Mouse (Mus musculus): ENCODE measurements around the gene Rabgap1l. TPM values are rescaled to one million over a fixed set of nuclear protein-coding genes. Genes with fewer than 3 reads are reported as not detected.

The Rabgap1l gene
- polyA plus RNA-seq, 1 experiment from 2014 or later = 27.6 TPM

DNA sequence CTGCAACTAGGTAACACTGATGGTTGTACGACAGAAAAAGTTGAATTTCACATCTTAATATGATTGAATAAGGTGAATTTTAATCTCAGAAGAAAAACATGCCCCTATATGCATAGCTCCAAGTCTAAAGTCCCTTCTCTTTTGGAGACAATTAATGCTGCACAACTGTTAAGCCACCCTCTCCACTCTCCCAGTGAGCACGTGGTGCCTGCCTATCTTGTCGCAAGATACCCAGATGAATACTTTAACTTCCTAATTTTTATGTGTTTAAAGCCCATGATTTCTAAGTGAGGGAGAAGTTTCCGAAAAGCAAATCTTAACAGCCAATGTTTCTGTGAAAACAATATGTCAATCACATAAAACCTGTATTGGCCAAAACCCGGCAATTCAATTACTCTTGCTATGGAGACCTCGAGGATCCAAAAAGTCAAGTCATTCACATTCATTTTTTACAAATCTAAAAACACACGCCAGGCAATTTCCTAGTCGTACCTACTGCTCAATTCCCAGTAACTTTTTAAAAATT lies 581.4 kb downstream of the Rabgap1l start:
- Histone ChIP-seq H3K27ac (ENCODE audit: low read length) (peak overlapping the region; percentile 97), H3K4me2 (ENCODE audit: low read depth, low read length) (peak overlapping the region; percentile 73), H3K36me3 (ENCODE audit: control insufficient read depth, insufficient read depth) (peaks cover 1% of the 10 kb centered on the region; the same call in 1 of the 2 replicates), H3K4me1 (ENCODE audit: control insufficient read depth, low read depth, low read length) (peaks cover 17% of the 10 kb centered on the region), H3K9me3 (replicated peaks; ENCODE audit: control insufficient read depth, low read length) (no peaks in the 10 kb centered on the region), H3K4me3 (ENCODE audit: low read depth, low read length) (peak overlapping the region; percentile 82), H3K9ac (ENCODE audit: low read depth, low read length) (peak overlapping the region; percentile 92), H3K27me3 (ENCODE audit: control insufficient read depth, insufficient read depth, low read depth, low read length) (no peaks in the 10 kb centered on the region)
- ATAC-seq (ENCODE audit: low read depth) = no peak
- under 1% methylated on average over 8 of the region's 8 CpGs for WGBS (ENCODE audit: insufficient replicate concordance)

DNA sequence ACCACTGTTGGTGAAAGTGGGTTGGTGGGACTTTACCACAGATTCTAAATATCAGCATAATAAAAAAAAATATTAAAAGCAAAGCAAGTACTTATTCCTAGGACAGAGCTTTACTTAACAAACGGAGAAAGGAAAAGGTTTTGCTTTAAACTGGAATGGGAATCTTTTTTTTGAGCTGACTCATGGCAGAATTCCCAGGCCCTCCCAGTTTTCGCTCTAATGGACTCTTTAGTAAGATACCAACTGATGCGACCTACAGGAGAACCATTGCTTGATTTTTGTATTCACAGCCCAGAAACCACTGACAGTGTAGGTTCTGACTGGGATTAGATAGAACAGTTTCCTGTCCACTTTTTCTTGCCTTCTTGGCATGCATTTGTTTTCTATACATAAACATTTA lies 582.4 kb downstream of the Rabgap1l start:
- H3K27ac ChIP-seq (ENCODE audit: low read length) = no peak overlapping the region

GRCm38 (mm10) chr1:160209844-160210243 lies 583.2 kb downstream of the Rabgap1l start:
- H3K4me1 ChIP-seq (ENCODE audit: control insufficient read depth, low read depth, low read length) = peaks cover 17% of the 10 kb centered on the region
- no peak overlapping the region for H3K9ac ChIP-seq (ENCODE audit: low read depth, low read length)
- H3K27ac ChIP-seq (ENCODE audit: low read length) = no peak overlapping the region
- H3K9me3 ChIP-seq (replicated peaks; ENCODE audit: control insufficient read depth, low read length) = no peaks in the 10 kb centered on the region
- H3K27me3 ChIP-seq (ENCODE audit: control insufficient read depth, insufficient read depth, low read depth, low read length) = no peaks in the 10 kb centered on the region
- WGBS (ENCODE audit: insufficient replicate concordance) = 50% methylated on average over 2 of the region's 2 CpGs
- no peak for ATAC-seq (ENCODE audit: low read depth)
- no peak overlapping the region for H3K4me3 ChIP-seq (ENCODE audit: low read depth, low read length)
- peaks cover 9% of the 10 kb centered on the region for H3K36me3 ChIP-seq (ENCODE audit: control insufficient read depth, insufficient read depth)
- no peak overlapping the region for H3K4me2 ChIP-seq (ENCODE audit: low read depth, low read length)

More for the DNA sequence above, 582.4 kb downstream of the Rabgap1l start:
- peak overlapping the region; percentile 73 for H3K4me2 ChIP-seq (ENCODE audit: low read depth, low read length)
- H3K9me3 ChIP-seq (replicated peaks; ENCODE audit: control insufficient read depth, low read length) = no peaks in the 10 kb centered on the region
- H3K27me3 ChIP-seq (ENCODE audit: control insufficient read depth, insufficient read depth, low read depth, low read length) = no peaks in the 10 kb centered on the region
- H3K36me3 ChIP-seq (ENCODE audit: control insufficient read depth, insufficient read depth) = peaks cover 4% of the 10 kb centered on the region; the same call in 1 of the 2 replicates
- 35% methylated on average over 3 of the region's 3 CpGs for WGBS (ENCODE audit: insufficient replicate concordance)
- H3K4me1 ChIP-seq (ENCODE audit: control insufficient read depth, low read depth, low read length) = peaks cover 17% of the 10 kb centered on the region
- H3K9ac ChIP-seq (ENCODE audit: low read depth, low read length) = no peak overlapping the region
- no peak for ATAC-seq (ENCODE audit: low read depth)
- peak overlapping the region; percentile 82 for H3K4me3 ChIP-seq (ENCODE audit: low read depth, low read length)

DNA sequence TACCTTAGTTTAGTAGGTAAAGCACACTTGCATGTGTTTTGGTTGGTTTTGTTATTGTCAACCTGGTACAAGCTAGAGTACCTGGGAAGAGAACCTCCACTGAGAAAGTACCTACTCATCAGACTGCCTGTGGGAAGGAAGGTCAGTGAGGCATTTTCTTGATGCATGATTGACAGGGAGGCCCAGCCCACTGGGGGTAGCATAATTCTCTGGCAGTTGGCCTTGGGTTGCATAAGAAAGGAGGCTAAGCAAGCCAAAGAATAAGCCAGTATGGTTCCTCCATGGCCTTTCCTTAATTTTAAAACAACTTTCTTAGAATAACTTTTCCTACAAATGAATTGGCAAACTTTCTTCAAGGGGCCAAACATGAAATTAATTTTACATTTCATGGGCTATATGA lies 587.5 kb downstream of the Rabgap1l start:
- H3K36me3 ChIP-seq (ENCODE audit: control insufficient read depth, insufficient read depth) = peaks cover 30% of the 10 kb centered on the region

DNA sequence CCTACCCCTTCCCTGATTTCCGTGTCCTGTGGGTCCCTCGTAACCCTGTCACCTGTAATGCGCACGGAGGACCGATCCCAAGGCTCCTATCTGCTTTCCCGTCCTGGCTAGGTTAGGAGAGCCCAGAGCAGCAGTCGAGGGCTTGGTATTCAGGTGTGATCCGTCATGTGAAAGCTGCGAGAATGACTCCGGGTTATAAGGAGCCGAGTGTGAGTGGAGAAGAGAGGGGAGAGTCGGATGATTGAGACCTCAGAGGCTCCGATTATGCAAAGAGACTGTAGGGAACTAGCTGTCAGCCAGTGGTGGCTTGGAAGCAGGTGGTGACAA lies 597.7 kb downstream of the Rabgap1l start:
- no peaks in the 10 kb centered on the region for H3K27me3 ChIP-seq (ENCODE audit: control insufficient read depth, insufficient read depth, low read depth, low read length)
- peaks cover 13% of the 10 kb centered on the region for H3K4me1 ChIP-seq (ENCODE audit: control insufficient read depth, low read depth, low read length)
- H3K4me2 ChIP-seq (ENCODE audit: low read depth, low read length) = peak overlapping the region; percentile 88
- peak overlapping the region; percentile 69 for H3K4me3 ChIP-seq (ENCODE audit: low read depth, low read length)
- H3K27ac ChIP-seq (ENCODE audit: low read length) = peak overlapping the region; percentile 7
- ATAC-seq (ENCODE audit: low read depth) = peak; percentile 15
- H3K9me3 ChIP-seq (replicated peaks; ENCODE audit: control insufficient read depth, low read length) = no peaks in the 10 kb centered on the region
- H3K9ac ChIP-seq (ENCODE audit: low read depth, low read length) = peak overlapping the region; percentile 61
- H3K36me3 ChIP-seq (ENCODE audit: control insufficient read depth, insufficient read depth) = peaks cover 2% of the 10 kb centered on the region
- WGBS (ENCODE audit: insufficient replicate concordance) = 0% methylated on average over 13 of the region's 13 CpGs

More for the DNA sequence above, 587.5 kb downstream of the Rabgap1l start:
- no peak overlapping the region for H3K4me3 ChIP-seq (ENCODE audit: low read depth, low read length)
- H3K4me2 ChIP-seq (ENCODE audit: low read depth, low read length) = no peak overlapping the region
- no peaks in the 10 kb centered on the region for H3K27me3 ChIP-seq (ENCODE audit: control insufficient read depth, insufficient read depth, low read depth, low read length)
- no peak for ATAC-seq (ENCODE audit: low read depth)
- no peak overlapping the region for H3K27ac ChIP-seq (ENCODE audit: low read length)
- H3K4me1 ChIP-seq (ENCODE audit: control insufficient read depth, low read depth, low read length) = peaks cover 3% of the 10 kb centered on the region
- no peak overlapping the region for H3K9ac ChIP-seq (ENCODE audit: low read depth, low read length)
- no peaks in the 10 kb centered on the region for H3K9me3 ChIP-seq (replicated peaks; ENCODE audit: control insufficient read depth, low read length)

GRCm38 (mm10) chr1:160194529-160195336 lies 598.3 kb downstream of the Rabgap1l start, which contains the start of gene Mrps14:
Gene Mrps14, plus strand, starts transcription at chr1:160195215.
- peak within 1 kb of the TSS; percentile 69 for H3K4me3 ChIP-seq (ENCODE audit: low read depth, low read length)

GRCm38 (mm10) chr1:160184506-160184905 lies 608.5 kb downstream of the Rabgap1l start:
- Histone ChIP-seq H3K27me3 (ENCODE audit: control insufficient read depth, insufficient read depth, low read depth, low read length) (no peaks in the 10 kb centered on the region), H3K4me1 (ENCODE audit: control insufficient read depth, low read depth, low read length) (no peaks in the 10 kb centered on the region), H3K9ac (ENCODE audit: low read depth, low read length) (no peak overlapping the region), H3K27ac (ENCODE audit: low read length) (no peak overlapping the region), H3K9me3 (replicated peaks; ENCODE audit: control insufficient read depth, low read length) (no peaks in the 10 kb centered on the region), H3K4me3 (ENCODE audit: low read depth, low read length) (no peak overlapping the region), H3K36me3 (ENCODE audit: control insufficient read depth, insufficient read depth) (no peaks in the 10 kb centered on the region), H3K4me2 (ENCODE audit: low read depth, low read length) (no peak overlapping the region)
- no peak for ATAC-seq (ENCODE audit: low read depth)
- 36% methylated on average over 5 of the region's 5 CpGs for WGBS (ENCODE audit: insufficient replicate concordance)

More at GRCm38 (mm10) chr1:160194529-160195336, 598.3 kb downstream of the Rabgap1l start, which contains the start of gene Mrps14:
- no peaks in the 10 kb centered on the region for H3K27me3 ChIP-seq (ENCODE audit: control insufficient read depth, insufficient read depth, low read depth, low read length)
- H3K4me1 ChIP-seq (ENCODE audit: control insufficient read depth, low read depth, low read length) = peaks cover 13% of the 10 kb centered on the region
- 8% methylated on average over 31 of the region's 31 CpGs for WGBS (ENCODE audit: insufficient replicate concordance)
- H3K4me2 ChIP-seq (ENCODE audit: low read depth, low read length) = peak within 1 kb of the TSS; percentile 88
- H3K9me3 ChIP-seq (replicated peaks; ENCODE audit: control insufficient read depth, low read length) = no peaks in the 10 kb centered on the region
- peak within 1 kb of the TSS; percentile 61 for H3K9ac ChIP-seq (ENCODE audit: low read depth, low read length)
- peak; percentile 99 for ATAC-seq (ENCODE audit: low read depth)
- H3K36me3 ChIP-seq (ENCODE audit: control insufficient read depth, insufficient read depth) = peaks cover 2% of the 10 kb centered on the region; the same call in 1 of the 2 replicates
- peak within 1 kb of the TSS; percentile 7 for H3K27ac ChIP-seq (ENCODE audit: low read length)

DNA sequence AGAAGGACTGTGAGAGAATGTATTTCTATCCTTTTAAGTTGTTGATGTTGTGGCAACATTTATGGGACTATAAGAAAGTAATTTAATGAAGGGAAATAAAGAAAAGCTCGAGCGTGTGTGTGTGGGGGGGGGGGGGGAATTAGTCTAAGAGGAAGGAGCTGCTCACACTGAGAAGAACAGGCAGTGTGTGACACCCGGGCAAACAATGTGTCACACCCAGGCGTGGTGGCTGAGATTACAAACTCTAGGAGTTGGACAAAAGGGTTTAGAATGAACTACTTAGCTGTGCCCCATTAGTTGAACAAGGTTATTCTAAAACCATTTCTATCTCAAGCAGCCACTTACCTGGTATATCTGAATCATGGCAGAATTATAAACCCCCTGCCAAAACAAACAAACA lies 611.8 kb downstream of the Rabgap1l start:
- no peaks in the 10 kb centered on the region for H3K4me1 ChIP-seq (ENCODE audit: control insufficient read depth, low read depth, low read length)
- no peak overlapping the region for H3K4me3 ChIP-seq (ENCODE audit: low read depth, low read length)
- no peak for ATAC-seq (ENCODE audit: low read depth)
- H3K27ac ChIP-seq (ENCODE audit: low read length) = no peak overlapping the region
- no peak overlapping the region for H3K9ac ChIP-seq (ENCODE audit: low read depth, low read length)
- H3K27me3 ChIP-seq (ENCODE audit: control insufficient read depth, insufficient read depth, low read depth, low read length) = no peaks in the 10 kb centered on the region
- H3K36me3 ChIP-seq (ENCODE audit: control insufficient read depth, insufficient read depth) = no peaks in the 10 kb centered on the region
- no peak overlapping the region for H3K4me2 ChIP-seq (ENCODE audit: low read depth, low read length)
- no peaks in the 10 kb centered on the region for H3K9me3 ChIP-seq (replicated peaks; ENCODE audit: control insufficient read depth, low read length)
- 38% methylated on average over 4 of the region's 4 CpGs for WGBS (ENCODE audit: insufficient replicate concordance)

GRCm38 (mm10) chr1:160176903-160177302 lies 616.1 kb downstream of the Rabgap1l start:
- ATAC-seq (ENCODE audit: low read depth) = no peak
- Histone ChIP-seq H3K4me3 (ENCODE audit: low read depth, low read length) (no peak overlapping the region), H3K9me3 (replicated peaks; ENCODE audit: control insufficient read depth, low read length) (no peaks in the 10 kb centered on the region), H3K4me1 (ENCODE audit: control insufficient read depth, low read depth, low read length) (no peaks in the 10 kb centered on the region), H3K9ac (ENCODE audit: low read depth, low read length) (no peak overlapping the region), H3K4me2 (ENCODE audit: low read depth, low read length) (no peak overlapping the region), H3K27ac (ENCODE audit: low read length) (no peak overlapping the region), H3K27me3 (ENCODE audit: control insufficient read depth, insufficient read depth, low read depth, low read length) (no peaks in the 10 kb centered on the region), H3K36me3 (ENCODE audit: control insufficient read depth, insufficient read depth) (no peaks in the 10 kb centered on the region)
- WGBS (ENCODE audit: insufficient replicate concordance) = 58% methylated on average over 8 of the region's 8 CpGs

Measured in liver, embryonic 16.5 days (tissue).